In genomic region chr6:82684136-82684535, GRCm38 (mm10) we compare ENCODE assay signal across 28 mouse cellular contexts.
"Had no signal": no experiment of that assay in that cellular context is flagged by ENCODE, and none has a peak within 500 bp of the region (broad histone marks: within the 10 kb centered on the region; RNA-seq: fewer than 3 reads in every experiment).

No protein-coding gene starts in this region.

- ATAC-seq: forebrain, embryonic 13.5 days; forebrain, embryonic 14.5 days; forebrain, embryonic 15.5 days; forebrain, embryonic 16.5 days; forebrain, postnatal 0 days had no signal

- H3K27ac ChIP-seq: embryonic facial prominence, embryonic 10.5 days; embryonic facial prominence, embryonic 12.5 days; embryonic facial prominence, embryonic 13.5 days; embryonic facial prominence, embryonic 15.5 days; forebrain, embryonic 10.5 days; forebrain, embryonic 12.5 days; forebrain, embryonic 13.5 days; forebrain, embryonic 15.5 days; gastrocnemius, adult 2 months; heart, adult 2 months had no signal

- H3K36me3 ChIP-seq: embryonic facial prominence, embryonic 10.5 days; embryonic facial prominence, embryonic 12.5 days; embryonic facial prominence, embryonic 13.5 days; embryonic facial prominence, embryonic 15.5 days; forebrain, embryonic 10.5 days; forebrain, embryonic 12.5 days; forebrain, embryonic 15.5 days had no signal

- H3K27me3 ChIP-seq: embryonic facial prominence, embryonic 12.5 days; embryonic facial prominence, embryonic 13.5 days; embryonic facial prominence, embryonic 15.5 days; forebrain, embryonic 12.5 days; forebrain, embryonic 13.5 days; forebrain, embryonic 15.5 days had no signal

- H3K4me1 ChIP-seq: embryonic facial prominence, embryonic 10.5 days; embryonic facial prominence, embryonic 12.5 days; embryonic facial prominence, embryonic 13.5 days; embryonic facial prominence, embryonic 15.5 days; forebrain, embryonic 15.5 days had no signal

- H3K9ac ChIP-seq: embryonic facial prominence, embryonic 12.5 days; embryonic facial prominence, embryonic 13.5 days; embryonic facial prominence, embryonic 15.5 days; forebrain, embryonic 12.5 days; forebrain, embryonic 13.5 days; forebrain, embryonic 15.5 days; forebrain, postnatal 0 days had no signal

- H3K4me3 ChIP-seq: embryonic facial prominence, embryonic 10.5 days; embryonic facial prominence, embryonic 12.5 days; embryonic facial prominence, embryonic 13.5 days; embryonic facial prominence, embryonic 15.5 days; erythroblast, embryonic 14.5 days; forebrain, embryonic 10.5 days; forebrain, embryonic 12.5 days; forebrain, embryonic 13.5 days; forebrain, embryonic 15.5 days; gastrocnemius, adult 2 months; heart, adult 2 months had no signal

- DNase-seq: cerebellum, adult 2 months; cerebellum, adult 8-10 months; cerebellum, adult 9-10 months; cerebellum, adult 9-11 months; cerebellum, postnatal 10 days; cerebellum, postnatal 14 days; cerebellum, postnatal 25 days; cerebellum, postnatal 36 days; embryo, embryonic 11 days; forebrain, postnatal 0 days; gastrocnemius, adult 2 months; gastrocnemius, postnatal 10 days; gastrocnemius, postnatal 14 days; gastrocnemius, postnatal 25 days; gastrocnemius, postnatal 36 days; heart, adult 18-20 months; heart, adult 2 months had no signal

- H3K4me2 ChIP-seq: embryonic facial prominence, embryonic 12.5 days; embryonic facial prominence, embryonic 13.5 days; embryonic facial prominence, embryonic 15.5 days; forebrain, embryonic 12.5 days; forebrain, embryonic 13.5 days; forebrain, embryonic 15.5 days had no signal

- H3K9me3 ChIP-seq: embryonic facial prominence, embryonic 10.5 days; embryonic facial prominence, embryonic 12.5 days; embryonic facial prominence, embryonic 13.5 days; embryonic facial prominence, embryonic 15.5 days; forebrain, embryonic 10.5 days; forebrain, embryonic 12.5 days; forebrain, embryonic 13.5 days; forebrain, embryonic 15.5 days had no signal
